Mouse (Mus musculus) stomach, postnatal 0 days (tissue): ENCODE measurements around the gene Ankrd33b. TPM values are rescaled to one million over a fixed set of nuclear protein-coding genes. Genes with fewer than 3 reads are reported as not detected.

Source experiments
- ATAC-seq: fragments of 200-750 bp; cut with Nextera tagmentation; 2 replicates; pipeline ENCODE4 v1.8.0; 2017; ENCODE audit not compliant: low FRiP score, low TSS enrichment
- DNase-seq: peaks from one replicate; pipeline ENCODE4 v3.0.0-alpha.2; 2016; ENCODE audit warnings: low spot score
- H3K27ac ChIP-seq: fragments of 300-500 bp; sonication (generic); replicated peaks from 2 replicates; pipeline ENCODE4 v1.5.1; 2014; ENCODE audit warnings: mild to moderate bottlenecking, control low read depth
- H3K27me3 ChIP-seq: fragments of 300-500 bp; sonication (generic); 2 replicates; pipeline ENCODE4 v1.6.1; 2014; ENCODE audit warnings: low read length; ENCODE audit not compliant: control insufficient read depth, insufficient read depth
- H3K36me3 ChIP-seq: fragments of 300-500 bp; sonication (generic); 2 replicates; pipeline ENCODE4 v1.6.1; 2014; ENCODE audit warnings: low read length, mixed read lengths; ENCODE audit not compliant: control insufficient read depth, insufficient read depth
- H3K4me1 ChIP-seq: fragments of 300-500 bp; sonication (generic); replicated peaks from 2 replicates; pipeline ENCODE4 v1.6.1; 2014; ENCODE audit warnings: antibody characterized with exemption; ENCODE audit not compliant: control insufficient read depth, insufficient read depth
- H3K4me2 ChIP-seq: fragments of 300-500 bp; sonication (generic); replicated peaks from 2 replicates; pipeline ENCODE4 v1.6.1; 2014; ENCODE audit warnings: low read depth, mild to moderate bottlenecking, control low read depth, moderate library complexity
- H3K4me3 ChIP-seq: fragments of 300-500 bp; sonication (generic); 2 replicates; pipeline ENCODE4 v1.5.1; 2014; ENCODE audit warnings: low read depth, low read length, control low read depth
- H3K9ac ChIP-seq: fragments of 300-500 bp; sonication (generic); 2 replicates; pipeline ENCODE4 v1.6.1; 2014; ENCODE audit warnings: mild to moderate bottlenecking, low read length, control low read depth, mixed read lengths
- H3K9me3 ChIP-seq: fragments of 300-500 bp; sonication (generic); 2 replicates; pipeline ENCODE4 v1.6.1; 2016; ENCODE audit warnings: low read length; ENCODE audit not compliant: control insufficient read depth
- CTCF ChIP-seq: IDR thresholded peaks from 2 replicates; pipeline ENCODE4 v1.5.1; 2016; ENCODE audit warnings: antibody characterized with exemption, low read depth, mild to moderate bottlenecking, moderate library complexity
- EP300 ChIP-seq: optimal IDR thresholded peaks from 2 replicates; pipeline ENCODE3; 2016; ENCODE audit warnings: antibody characterized with exemption
- WGBS: fragments of 180-500 bp; shearing (Covaris S2); extraction: QIAGEN DNeasy Blood & Tissue Kit; methylation state at CpG from one replicate; pipeline ENCODE4 v1.1.7; 2014; 5-methylcytosine and 5-hydroxymethylcytosine counted together
- polyA plus RNA-seq: library from polyadenylated mRNA; unstranded; fragments of >200 nt; fragmentation: Nextera tagmentation; extraction: Ambion mirVana; gene quantifications from 2 replicates; pipeline ENCODE4 v1.2.1, GENCODE M21; 2015

The Ankrd33b gene
- polyA plus RNA-seq, 1 experiment from 2014 or later: 0.41 TPM

DNA sequence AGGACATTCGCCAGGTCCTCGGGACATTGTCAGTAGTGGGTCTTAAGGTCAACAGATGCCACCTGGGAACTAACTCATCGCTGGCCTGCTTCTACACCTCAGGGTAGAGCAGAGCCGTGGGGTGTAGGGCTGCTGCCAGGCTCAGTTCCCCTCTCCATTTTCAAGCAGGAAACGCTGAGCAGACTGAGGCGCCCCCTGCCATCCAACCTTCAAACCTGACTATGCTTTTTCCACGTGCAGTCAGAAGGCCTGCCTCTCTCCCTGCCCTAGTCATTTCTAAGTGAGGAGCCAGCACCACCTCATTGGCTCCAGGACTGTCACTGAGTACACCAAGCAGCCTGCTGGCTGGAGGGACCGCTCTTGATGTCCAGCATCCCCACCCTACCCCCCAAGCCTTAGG is 114.1 kb downstream of the Ankrd33b start:
- no peak for ATAC-seq
- Histone ChIP-seq H3K36me3 (no peaks in the 10 kb centered on the region), H3K4me3 (no peak overlapping the region), H3K27me3 (no peaks in the 10 kb centered on the region), H3K9ac (no peak overlapping the region), H3K4me2 (no peak overlapping the region), H3K4me1 (no peaks in the 10 kb centered on the region), H3K9me3 (no peaks in the 10 kb centered on the region), H3K27ac (no peak overlapping the region)
- no peak for TF ChIP-seq CTCF
- no peak for TF ChIP-seq EP300
- DNase-seq: no peak
- 68% methylated on average over 8 of the region's 8 CpGs for WGBS

DNA sequence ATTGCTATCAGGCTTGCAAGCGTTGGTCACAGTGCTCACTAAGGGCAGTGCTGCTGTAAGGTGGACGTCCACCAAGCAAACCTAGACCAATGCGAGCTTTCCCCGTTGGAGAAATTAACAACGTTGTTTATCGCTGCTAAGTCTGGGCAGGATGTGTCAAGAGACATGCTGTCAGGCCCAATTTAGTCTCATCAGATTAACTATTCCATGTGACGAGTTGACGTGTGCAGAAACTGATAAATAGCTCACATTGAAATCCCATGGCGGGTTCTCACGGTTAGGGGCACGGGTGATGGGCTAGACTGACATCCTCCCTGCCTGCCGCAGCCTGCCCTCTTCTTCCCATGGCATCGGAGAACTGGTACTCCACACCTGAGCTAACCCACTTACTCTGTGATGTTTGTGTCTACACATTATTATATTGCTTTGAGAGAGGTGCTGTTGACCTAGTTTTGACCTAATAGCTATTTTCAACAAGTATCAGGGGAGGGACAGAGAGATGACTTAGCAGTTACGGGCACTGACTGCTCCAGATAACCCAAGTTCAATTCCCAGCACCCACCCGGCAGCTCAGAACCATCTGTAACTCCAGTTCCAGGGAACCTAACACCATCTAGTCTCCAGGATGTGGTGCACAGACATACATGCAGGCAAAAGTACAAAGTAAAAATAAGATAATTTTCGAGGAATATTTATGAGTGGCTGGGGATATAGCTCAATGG is 114.8 kb downstream of the Ankrd33b start:
- H3K4me2 ChIP-seq: no peak overlapping the region
- no peaks in the 10 kb centered on the region for H3K4me1 ChIP-seq
- H3K9me3 ChIP-seq: no peaks in the 10 kb centered on the region
- no peak overlapping the region for H3K9ac ChIP-seq
- TF ChIP-seq EP300: no peak
- no peak for TF ChIP-seq CTCF
- H3K27me3 ChIP-seq: no peaks in the 10 kb centered on the region
- 90% methylated on average over 16 of the region's 16 CpGs for WGBS
- no peak for ATAC-seq
- no peak overlapping the region for H3K4me3 ChIP-seq
- DNase-seq: no peak
- H3K27ac ChIP-seq: no peak overlapping the region
- no peaks in the 10 kb centered on the region for H3K36me3 ChIP-seq

DNA sequence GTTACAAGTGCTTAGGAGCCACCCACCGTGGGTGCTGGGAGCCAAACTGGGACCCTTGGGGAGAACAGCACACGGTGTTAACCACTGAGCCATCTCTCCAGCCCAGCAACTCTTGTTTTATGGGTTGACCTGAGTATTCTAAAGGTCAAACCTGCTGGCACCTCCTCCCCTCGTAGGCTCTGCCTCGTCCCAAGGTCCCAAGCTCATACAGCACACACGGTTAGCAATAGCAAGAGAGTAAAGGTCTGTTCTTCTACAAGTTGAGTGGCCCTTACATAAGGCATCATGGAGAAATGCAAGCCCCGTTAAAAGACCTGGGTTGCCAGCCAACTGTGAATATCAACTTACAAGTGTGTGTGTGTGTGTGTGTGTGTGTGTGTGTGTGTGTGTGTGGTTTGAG is 116.3 kb downstream of the Ankrd33b start:
- DNase-seq (no peak), ATAC-seq (no peak)
- no peaks in the 10 kb centered on the region for H3K9me3 ChIP-seq
- TF ChIP-seq EP300: no peak
- TF ChIP-seq CTCF: no peak
- H3K36me3 ChIP-seq: no peaks in the 10 kb centered on the region
- no peak overlapping the region for H3K9ac ChIP-seq
- no peaks in the 10 kb centered on the region for H3K27me3 ChIP-seq
- WGBS: 84% methylated on average over 6 of the region's 6 CpGs
- no peaks in the 10 kb centered on the region for H3K4me1 ChIP-seq
- H3K4me2 ChIP-seq: no peak overlapping the region
- H3K4me3 ChIP-seq: no peak overlapping the region
- no peak overlapping the region for H3K27ac ChIP-seq

DNA sequence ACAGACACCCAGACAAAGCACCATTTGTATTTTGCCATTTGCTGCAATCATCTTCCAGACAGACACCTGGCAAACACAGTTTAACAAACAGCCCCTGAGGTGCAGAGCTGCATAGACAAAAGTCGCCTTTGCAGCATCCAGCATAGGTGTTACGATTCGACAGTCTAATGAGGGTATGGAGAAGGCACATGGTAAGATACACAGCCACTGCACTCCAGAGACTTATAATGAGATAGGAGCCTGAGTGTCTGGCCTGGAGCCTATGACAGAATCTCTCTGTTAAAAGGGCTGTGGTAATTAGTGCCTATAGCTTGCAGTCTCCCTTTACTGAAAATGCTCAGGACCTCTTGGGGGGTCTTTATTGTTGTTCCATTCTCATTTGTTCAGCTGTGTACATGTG is 116.8 kb downstream of the Ankrd33b start:
- TF ChIP-seq EP300: no peak
- TF ChIP-seq CTCF: no peak
- no peak overlapping the region for H3K4me3 ChIP-seq
- H3K4me1 ChIP-seq: no peaks in the 10 kb centered on the region
- no peak overlapping the region for H3K27ac ChIP-seq
- H3K27me3 ChIP-seq: no peaks in the 10 kb centered on the region
- H3K9ac ChIP-seq: no peak overlapping the region
- ATAC-seq: no peak
- no peaks in the 10 kb centered on the region for H3K9me3 ChIP-seq
- WGBS: 86% methylated on average over 3 of the region's 3 CpGs
- no peaks in the 10 kb centered on the region for H3K36me3 ChIP-seq
- no peak overlapping the region for H3K4me2 ChIP-seq
- DNase-seq: no peak

DNA sequence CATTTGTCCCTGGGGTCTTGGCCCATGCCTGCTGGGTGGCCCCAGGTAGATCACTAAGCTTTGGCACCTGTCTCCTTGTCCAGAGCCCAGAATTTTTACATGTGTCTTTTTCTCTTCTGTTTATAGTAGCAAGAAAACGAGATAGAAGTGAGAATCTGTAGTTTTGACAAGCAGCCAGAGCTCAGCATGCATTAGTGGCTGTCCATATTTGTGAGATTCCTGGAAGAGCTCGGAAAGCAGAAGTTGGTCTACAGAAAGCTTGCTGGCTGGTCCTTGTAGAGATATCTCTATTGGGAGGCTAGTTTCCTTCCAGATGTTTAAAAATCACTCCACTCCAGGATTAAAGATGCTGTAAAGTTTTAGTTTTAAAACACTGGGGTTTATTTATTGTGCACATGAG is 117.5 kb downstream of the Ankrd33b start:
- no peak for ATAC-seq

DNA sequence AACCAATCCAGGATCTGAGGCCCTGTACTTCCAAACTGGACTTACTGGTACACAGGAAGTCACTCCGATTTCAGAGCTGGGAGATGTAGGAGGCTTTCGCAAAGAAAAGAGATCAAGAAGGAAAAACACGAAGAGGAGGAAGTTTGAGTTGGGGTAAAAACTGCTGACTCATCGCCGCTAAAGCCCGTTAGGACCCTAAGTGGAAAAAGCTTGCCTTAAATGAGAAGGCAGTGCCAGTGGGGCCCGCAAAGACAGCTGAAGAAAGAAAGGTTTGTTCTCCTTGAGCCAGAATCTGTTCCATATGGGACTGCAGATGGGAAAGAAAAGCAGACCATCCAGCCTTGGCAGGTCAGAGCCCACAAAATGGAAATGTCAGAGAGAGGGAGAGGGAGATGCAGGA is 118.6 kb downstream of the Ankrd33b start:
- Histone ChIP-seq H3K27ac (no peak overlapping the region), H3K36me3 (no peaks in the 10 kb centered on the region), H3K9me3 (no peaks in the 10 kb centered on the region), H3K4me3 (no peak overlapping the region), H3K27me3 (no peaks in the 10 kb centered on the region), H3K4me2 (no peak overlapping the region), H3K9ac (no peak overlapping the region), H3K4me1 (no peaks in the 10 kb centered on the region)
- 73% methylated on average over 7 of the region's 7 CpGs for WGBS
- ATAC-seq (no peak), DNase-seq (no peak)
- TF ChIP-seq EP300 (no peak), CTCF (no peak)

More for the DNA sequence above, 117.5 kb downstream of the Ankrd33b start:
- H3K27ac ChIP-seq: no peak overlapping the region
- DNase-seq: no peak
- TF ChIP-seq CTCF (no peak), EP300 (no peak)
- no peaks in the 10 kb centered on the region for H3K9me3 ChIP-seq
- WGBS: 46% methylated on average over 2 of the region's 2 CpGs
- H3K4me2 ChIP-seq: no peak overlapping the region
- H3K4me3 ChIP-seq: no peak overlapping the region
- no peak overlapping the region for H3K9ac ChIP-seq
- no peaks in the 10 kb centered on the region for H3K27me3 ChIP-seq
- no peaks in the 10 kb centered on the region for H3K36me3 ChIP-seq
- H3K4me1 ChIP-seq: no peaks in the 10 kb centered on the region
